Mouse (Mus musculus): Measurements from ENCODE around the gene Fbxl18. TPM values are rescaled to one million over a fixed set of nuclear protein-coding genes. Genes with fewer than 3 reads are reported as not detected.

Gene Fbxl18
- polyA plus RNA-seq, 1 experiment: 10.8 TPM

DNA sequence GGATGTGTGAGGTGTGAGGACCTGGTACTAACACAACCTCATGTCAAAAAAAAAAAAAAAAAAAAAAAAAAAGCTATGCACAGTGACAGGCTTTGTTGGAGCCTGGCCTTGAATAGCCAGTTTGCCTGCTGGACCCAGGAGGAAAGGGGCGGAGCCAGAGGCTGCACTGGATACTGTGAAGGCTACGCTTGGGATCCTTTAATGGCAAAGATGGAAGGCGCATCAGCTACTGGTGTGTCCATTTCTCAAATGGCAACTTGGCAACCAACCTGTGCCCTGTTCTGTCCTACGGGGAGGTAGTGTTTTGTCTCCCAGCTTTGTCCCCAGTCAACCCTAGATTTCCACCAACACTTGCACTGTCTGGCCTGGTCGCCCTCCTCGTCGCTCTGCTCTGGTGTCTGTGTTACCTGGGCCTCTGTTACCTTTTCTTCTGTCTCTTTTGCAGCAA, 6.2 kb upstream of the Fbxl18 start:
- no peak overlapping the region for H3K4me3 ChIP-seq (replicated peaks; ENCODE audit: control insufficient read depth, low read depth, low read length)
- H3K27ac ChIP-seq (ENCODE audit: control insufficient read depth, insufficient read depth, low read depth, low read length, poor library complexity): peak overlapping the region; percentile 9; the same call in 1 of the 2 replicates
- no peaks in the 10 kb centered on the region; the same call in 1 of the 2 replicates for H3K4me1 ChIP-seq (ENCODE audit: control insufficient read depth, insufficient read depth, low read length)
- WGBS: 85% methylated on average over 7 of the region's 7 CpGs
- TF ChIP-seq CTCF (IDR thresholded peaks at IDR 0.05; ENCODE audit: control insufficient read depth, insufficient read depth, low read length): no peak
- no peak for TF ChIP-seq POLR2A (IDR thresholded peaks at IDR 0.05; ENCODE audit: borderline replicate concordance, control insufficient read depth, low read depth, low read length)

- WGBS: 83% methylated on average over 7 of the region's 7 CpGs
- no peak for TF ChIP-seq CTCF (IDR thresholded peaks at IDR 0.05; ENCODE audit: control insufficient read depth, insufficient read depth, low read length)
- no peak for TF ChIP-seq POLR2A (IDR thresholded peaks at IDR 0.05; ENCODE audit: borderline replicate concordance, control insufficient read depth, low read depth, low read length)
- H3K27ac ChIP-seq (ENCODE audit: control insufficient read depth, insufficient read depth, low read depth, low read length, poor library complexity): no peak overlapping the region
- no peaks in the 10 kb centered on the region; the same call in 1 of the 2 replicates for H3K4me1 ChIP-seq (ENCODE audit: control insufficient read depth, insufficient read depth, low read length)
- H3K4me3 ChIP-seq (replicated peaks; ENCODE audit: control insufficient read depth, low read depth, low read length): no peak overlapping the region
These were observed 5.4 kb upstream of the Fbxl18 start for GRCm38 (mm10) chr5:142900651-142901050.

GRCm38 (mm10) chr5:142899932-142900533, 4.8 kb upstream of the Fbxl18 start:
- Histone ChIP-seq H3K4me1 (ENCODE audit: control insufficient read depth, insufficient read depth, low read length) (no peaks in the 10 kb centered on the region; the same call in 1 of the 2 replicates), H3K27ac (ENCODE audit: control insufficient read depth, insufficient read depth, low read depth, low read length, poor library complexity) (no peak overlapping the region)

GRCm38 (mm10) chr5:142899057-142899601, 3.9 kb upstream of the Fbxl18 start:
- H3K4me3 ChIP-seq (replicated peaks; ENCODE audit: control insufficient read depth, low read depth, low read length): no peak overlapping the region
- TF ChIP-seq CTCF (IDR thresholded peaks at IDR 0.05; ENCODE audit: control insufficient read depth, insufficient read depth, low read length): no peak
- no peak for TF ChIP-seq POLR2A (IDR thresholded peaks at IDR 0.05; ENCODE audit: borderline replicate concordance, control insufficient read depth, low read depth, low read length)
- no peak overlapping the region for H3K27ac ChIP-seq (ENCODE audit: control insufficient read depth, insufficient read depth, low read depth, low read length, poor library complexity)
- H3K4me1 ChIP-seq (ENCODE audit: control insufficient read depth, insufficient read depth, low read length): peaks cover under 1% of the 10 kb centered on the region; the same call in 1 of the 2 replicates
- 73% methylated on average over 9 of the region's 9 CpGs for WGBS

More at GRCm38 (mm10) chr5:142899932-142900533, 4.8 kb upstream of the Fbxl18 start:
- H3K4me3 ChIP-seq (replicated peaks; ENCODE audit: control insufficient read depth, low read depth, low read length): no peak overlapping the region
- 77% methylated on average over 5 of the region's 5 CpGs for WGBS
- TF ChIP-seq CTCF (IDR thresholded peaks at IDR 0.05; ENCODE audit: control insufficient read depth, insufficient read depth, low read length) (no peak), POLR2A (IDR thresholded peaks at IDR 0.05; ENCODE audit: borderline replicate concordance, control insufficient read depth, low read depth, low read length) (no peak)

DNA sequence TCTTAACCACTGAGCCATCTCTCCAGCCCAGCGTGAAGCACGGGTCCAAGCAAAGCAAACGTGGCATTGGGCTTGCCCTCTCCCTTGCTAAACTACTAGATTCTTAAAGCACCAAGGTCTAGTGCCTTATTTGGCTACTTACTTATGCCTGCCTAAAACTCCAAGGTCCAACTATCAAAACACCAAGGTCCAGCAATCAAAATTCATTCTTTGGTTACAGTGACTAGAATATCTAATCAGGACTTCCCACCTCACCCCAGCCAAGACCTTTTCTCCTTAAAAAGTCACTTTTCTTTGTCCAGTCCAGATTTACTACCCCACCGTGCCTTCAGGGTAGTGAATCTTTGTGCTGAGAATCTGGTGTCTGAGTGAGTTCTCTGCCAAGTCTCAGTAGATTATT, 3.1 kb upstream of the Fbxl18 start:
- no peak overlapping the region for H3K4me3 ChIP-seq (replicated peaks; ENCODE audit: control insufficient read depth, low read depth, low read length)
- WGBS: 81% methylated on average over 4 of the region's 4 CpGs
- TF ChIP-seq CTCF (IDR thresholded peaks at IDR 0.05; ENCODE audit: control insufficient read depth, insufficient read depth, low read length) (no peak), POLR2A (IDR thresholded peaks at IDR 0.05; ENCODE audit: borderline replicate concordance, control insufficient read depth, low read depth, low read length) (no peak)
- peaks cover 1% of the 10 kb centered on the region; the same call in 1 of the 2 replicates for H3K4me1 ChIP-seq (ENCODE audit: control insufficient read depth, insufficient read depth, low read length)
- H3K27ac ChIP-seq (ENCODE audit: control insufficient read depth, insufficient read depth, low read depth, low read length, poor library complexity): no peak overlapping the region

- Histone ChIP-seq H3K27ac (ENCODE audit: control insufficient read depth, insufficient read depth, low read depth, low read length, poor library complexity) (no peak overlapping the region), H3K4me1 (ENCODE audit: control insufficient read depth, insufficient read depth, low read length) (peaks cover 1% of the 10 kb centered on the region; the same call in 1 of the 2 replicates), H3K4me3 (replicated peaks; ENCODE audit: control insufficient read depth, low read depth, low read length) (no peak overlapping the region)
- TF ChIP-seq POLR2A (IDR thresholded peaks at IDR 0.05; ENCODE audit: borderline replicate concordance, control insufficient read depth, low read depth, low read length) (no peak), CTCF (IDR thresholded peaks at IDR 0.05; ENCODE audit: control insufficient read depth, insufficient read depth, low read length) (no peak)
- 82% methylated on average over 7 of the region's 7 CpGs for WGBS
These were observed 2.5 kb upstream of the Fbxl18 start for GRCm38 (mm10) chr5:142897568-142898248.

- H3K4me1 ChIP-seq (ENCODE audit: control insufficient read depth, insufficient read depth, low read length): peaks cover 1% of the 10 kb centered on the region; the same call in 1 of the 2 replicates
- no peak overlapping the region for H3K27ac ChIP-seq (ENCODE audit: control insufficient read depth, insufficient read depth, low read depth, low read length, poor library complexity)
- TF ChIP-seq CTCF (IDR thresholded peaks at IDR 0.05; ENCODE audit: control insufficient read depth, insufficient read depth, low read length) (no peak), POLR2A (IDR thresholded peaks at IDR 0.05; ENCODE audit: borderline replicate concordance, control insufficient read depth, low read depth, low read length) (no peak)
- 5% methylated on average over 5 of the region's 5 CpGs for WGBS
- no peak overlapping the region for H3K4me3 ChIP-seq (replicated peaks; ENCODE audit: control insufficient read depth, low read depth, low read length)
These were observed 1.5 kb upstream of the Fbxl18 start for GRCm38 (mm10) chr5:142896713-142897112.

- no peak overlapping the region for H3K27ac ChIP-seq (ENCODE audit: control insufficient read depth, insufficient read depth, low read depth, low read length, poor library complexity)
- H3K4me3 ChIP-seq (replicated peaks; ENCODE audit: control insufficient read depth, low read depth, low read length): no peak overlapping the region
- peaks cover 1% of the 10 kb centered on the region; the same call in 1 of the 2 replicates for H3K4me1 ChIP-seq (ENCODE audit: control insufficient read depth, insufficient read depth, low read length)
- no peak; the same call in 1 of the 2 replicates for TF ChIP-seq CTCF (IDR thresholded peaks at IDR 0.05; ENCODE audit: control insufficient read depth, insufficient read depth, low read length)
- no peak for TF ChIP-seq POLR2A (IDR thresholded peaks at IDR 0.05; ENCODE audit: borderline replicate concordance, control insufficient read depth, low read depth, low read length)
- WGBS: 6% methylated on average over 10 of the region's 10 CpGs
These were observed 971 bp upstream of the Fbxl18 start for GRCm38 (mm10) chr5:142896192-142896591.
